Mouse (Mus musculus) bone marrow macrophage, adult 2 months (primary cell): ENCODE measurements at regions not wholly inside any gene's neighbourhood (a gene's known extent, or its start where the extent isn't known, plus 50 kb on each side); places are given as distances from the start of the nearest gene placed in this dataset.

Source experiments
- CTCF ChIP-seq: IDR thresholded peaks from 2 replicates; pipeline ENCODE4 v1.5.1; 2012; ENCODE audit warnings: low read depth, mild to moderate bottlenecking, low read length, moderate library complexity
- POLR2A ChIP-seq: IDR thresholded peaks from 2 replicates; pipeline ENCODE4 v1.6.1; 2012; ENCODE audit warnings: mild to moderate bottlenecking, low read depth, low read length, borderline replicate concordance

- TF ChIP-seq CTCF: no peak
- TF ChIP-seq POLR2A: no peak
Observed at GRCm38 (mm10) chr11:45404377-45405029, 447.3 kb upstream of the Clint1 start.
